Mouse (Mus musculus) heart, embryonic 16.5 days (tissue): ENCODE data around the gene Kdm4b. TPM values are rescaled to one million over a fixed set of nuclear protein-coding genes. Genes with fewer than 3 reads are reported as not detected.

ENCODE experiments used
- ATAC-seq: fragments of 200-750 bp; cut with Nextera tagmentation; replicated peaks from 2 replicates; pipeline ENCODE4 v1.8.0; 2017; ENCODE audit warnings: moderate number of reproducible peaks; ENCODE audit not compliant: insufficient read depth, low FRiP score; ENCODE audit errors: extremely low read depth
- H3K27ac ChIP-seq: fragments of 300-500 bp; sonication (generic); 2 replicates; pipeline ENCODE4 v1.5.1; 2014; ENCODE audit warnings: mild to moderate bottlenecking, low read length, control low read depth, moderate library complexity
- H3K27me3 ChIP-seq: fragments of 300-500 bp; sonication (generic); 2 replicates; pipeline ENCODE4 v1.6.1; 2014; ENCODE audit warnings: low read length, mixed read lengths; ENCODE audit not compliant: control insufficient read depth, insufficient read depth
- H3K36me3 ChIP-seq: fragments of 300-500 bp; sonication (generic); 2 replicates; pipeline ENCODE4 v1.6.1; 2014; ENCODE audit not compliant: control insufficient read depth, insufficient read depth
- H3K4me1 ChIP-seq: fragments of 300-500 bp; sonication (generic); 2 replicates; pipeline ENCODE4 v1.6.1; 2014; ENCODE audit warnings: low read length, mixed read lengths; ENCODE audit not compliant: control insufficient read depth, insufficient read depth
- H3K4me2 ChIP-seq: fragments of 300-500 bp; sonication (generic); 2 replicates; pipeline ENCODE4 v1.6.1; 2014; ENCODE audit warnings: low read depth, mild to moderate bottlenecking, control low read depth, low read length
- H3K4me3 ChIP-seq: fragments of 300-500 bp; sonication (generic); 2 replicates; pipeline ENCODE4 v1.5.1; 2014; ENCODE audit warnings: mild to moderate bottlenecking, control low read depth, low read length
- H3K9ac ChIP-seq: fragments of 300-500 bp; sonication (generic); 2 replicates; pipeline ENCODE4 v1.6.1; 2014; ENCODE audit warnings: low read length, control low read depth
- H3K9me3 ChIP-seq: fragments of 300-500 bp; sonication (generic); replicated peaks from 2 replicates; pipeline ENCODE4 v1.6.1; 2016; ENCODE audit warnings: low read length; ENCODE audit not compliant: control insufficient read depth
- WGBS: fragments of 180-500 bp; shearing (Covaris S2); extraction: QIAGEN DNeasy Blood & Tissue Kit; methylation state at CpG from one replicate; pipeline ENCODE4 v1.1.7; 2014; 5-methylcytosine and 5-hydroxymethylcytosine counted together
- polyA plus RNA-seq: library from polyadenylated mRNA; unstranded; fragments of >200 nt; fragmentation: Nextera tagmentation; extraction: Ambion mirVana; gene quantifications from 2 replicates; pipeline ENCODE4 v1.2.1, GENCODE M21; 2015

Kdm4b gene
- polyA plus RNA-seq, 1 experiment from 2014 or later: 23.8 TPM

DNA sequence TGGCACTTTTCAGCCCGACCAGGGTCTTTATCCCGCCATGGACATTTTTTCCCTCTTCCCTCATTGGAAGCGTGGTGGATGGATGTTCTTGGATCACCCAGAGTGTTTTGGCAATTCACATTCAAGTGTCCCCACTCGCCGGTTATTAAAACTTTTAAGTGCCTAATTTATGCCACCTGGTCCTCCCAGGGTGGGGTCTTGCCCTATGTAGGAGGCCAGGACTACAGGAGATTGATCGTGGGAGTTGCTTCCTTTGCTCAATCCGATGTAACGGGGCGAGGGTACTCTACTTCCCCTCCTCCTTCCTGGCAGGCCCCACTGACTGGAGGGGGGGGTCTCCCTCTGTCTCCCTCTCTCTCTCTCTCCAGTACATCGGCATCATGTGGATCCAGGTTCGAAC is 21.1 kb upstream of the Kdm4b start:
- H3K27me3 ChIP-seq: no peaks in the 10 kb centered on the region
- WGBS: 15% methylated on average over 11 of the region's 11 CpGs
- H3K4me1 ChIP-seq: peaks cover 29% of the 10 kb centered on the region
- peak overlapping the region; percentile 99 for H3K4me2 ChIP-seq
- H3K36me3 ChIP-seq: peaks cover 10% of the 10 kb centered on the region
- peak overlapping the region; percentile 79 for H3K4me3 ChIP-seq
- no peak for ATAC-seq
- H3K9ac ChIP-seq: peak overlapping the region; percentile 77
- no peaks in the 10 kb centered on the region for H3K9me3 ChIP-seq
- no peak overlapping the region for H3K27ac ChIP-seq

DNA sequence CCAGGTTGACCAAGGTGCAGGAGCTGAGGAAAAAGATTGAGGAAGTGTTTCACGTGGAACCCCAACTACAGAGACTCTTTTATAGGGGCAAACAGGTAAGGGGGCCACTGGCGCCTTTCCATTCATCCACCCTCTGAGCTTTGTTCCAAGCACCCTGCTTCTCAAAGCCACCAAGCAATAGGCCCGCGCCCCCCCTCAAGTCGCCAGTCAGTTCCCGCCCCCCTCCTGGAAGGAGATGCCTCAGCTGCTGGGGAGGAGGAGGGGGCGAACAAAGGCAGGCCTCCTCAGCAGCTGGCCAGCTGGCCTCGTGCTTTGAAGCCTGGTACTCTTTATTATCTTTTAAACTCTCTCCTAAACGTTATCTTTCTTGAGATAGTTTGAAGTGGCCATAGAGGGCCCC is 20.7 kb upstream of the Kdm4b start:
- Histone ChIP-seq H3K27ac (no peak overlapping the region), H3K4me1 (peaks cover 29% of the 10 kb centered on the region), H3K4me3 (peak overlapping the region; percentile 79), H3K9ac (peak overlapping the region; percentile 77), H3K4me2 (peak overlapping the region; percentile 99), H3K9me3 (no peaks in the 10 kb centered on the region), H3K27me3 (no peaks in the 10 kb centered on the region), H3K36me3 (peaks cover 10% of the 10 kb centered on the region)
- ATAC-seq: no peak
- WGBS: 34% methylated on average over 9 of the region's 9 CpGs

DNA sequence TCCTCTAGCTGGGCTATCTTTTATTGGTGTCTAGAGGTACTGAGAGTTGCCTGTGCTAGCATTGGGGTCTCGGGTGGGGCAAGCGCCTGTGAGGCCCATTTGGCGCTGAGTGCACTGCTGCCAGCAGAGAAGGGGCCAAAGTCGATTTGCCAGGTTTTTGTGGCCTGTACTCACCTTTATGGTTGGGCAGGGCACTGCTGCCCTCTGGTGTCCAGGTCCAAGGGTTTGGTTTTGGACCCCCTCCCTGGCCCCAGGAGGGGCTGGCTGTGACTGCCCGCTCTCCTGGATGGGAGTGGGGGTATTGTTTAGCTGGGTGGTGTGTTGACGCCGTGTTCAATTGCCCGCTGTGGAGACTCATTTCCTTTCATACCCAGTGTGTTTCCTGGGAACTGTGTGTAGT is 20.0 kb upstream of the Kdm4b start:
- peak overlapping the region; percentile 99 for H3K4me2 ChIP-seq
- H3K4me1 ChIP-seq: peaks cover 29% of the 10 kb centered on the region
- no peak for ATAC-seq
- no peak overlapping the region for H3K27ac ChIP-seq
- H3K36me3 ChIP-seq: peaks cover 16% of the 10 kb centered on the region
- H3K27me3 ChIP-seq: no peaks in the 10 kb centered on the region
- H3K4me3 ChIP-seq: no peak overlapping the region; the same call in 1 of the 2 replicates
- no peak overlapping the region for H3K9ac ChIP-seq
- no peaks in the 10 kb centered on the region for H3K9me3 ChIP-seq
- 53% methylated on average over 8 of the region's 8 CpGs for WGBS

DNA sequence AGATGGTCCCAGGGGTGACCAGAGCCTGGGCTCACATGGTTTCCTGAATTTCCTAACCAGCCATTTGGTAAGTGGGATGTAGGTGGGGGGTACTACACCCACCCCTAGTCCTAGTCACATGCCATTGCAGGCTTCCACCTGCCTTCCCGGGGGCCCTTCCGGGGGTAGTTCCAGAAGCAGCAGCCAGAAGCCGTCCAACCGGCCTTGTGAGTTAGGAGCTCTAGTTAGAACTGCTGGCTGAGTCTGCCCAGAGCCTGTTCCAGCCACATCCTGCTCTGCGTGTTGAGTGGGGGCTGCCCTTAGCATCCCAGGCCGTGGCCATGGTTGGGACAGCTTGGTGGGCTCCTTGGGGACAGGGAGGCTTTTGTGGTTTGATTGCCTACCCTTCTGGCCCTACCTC is 17.8 kb upstream of the Kdm4b start:
- ATAC-seq: no peak
- H3K9ac ChIP-seq: peak overlapping the region; percentile 5; the same call in 1 of the 2 replicates
- H3K9me3 ChIP-seq: no peaks in the 10 kb centered on the region
- WGBS: 64% methylated on average over 6 of the region's 6 CpGs
- H3K4me3 ChIP-seq: no peak overlapping the region
- H3K27me3 ChIP-seq: no peaks in the 10 kb centered on the region
- H3K36me3 ChIP-seq: peaks cover 26% of the 10 kb centered on the region
- peaks cover 20% of the 10 kb centered on the region for H3K4me1 ChIP-seq
- no peak overlapping the region for H3K27ac ChIP-seq
- no peak overlapping the region for H3K4me2 ChIP-seq

DNA sequence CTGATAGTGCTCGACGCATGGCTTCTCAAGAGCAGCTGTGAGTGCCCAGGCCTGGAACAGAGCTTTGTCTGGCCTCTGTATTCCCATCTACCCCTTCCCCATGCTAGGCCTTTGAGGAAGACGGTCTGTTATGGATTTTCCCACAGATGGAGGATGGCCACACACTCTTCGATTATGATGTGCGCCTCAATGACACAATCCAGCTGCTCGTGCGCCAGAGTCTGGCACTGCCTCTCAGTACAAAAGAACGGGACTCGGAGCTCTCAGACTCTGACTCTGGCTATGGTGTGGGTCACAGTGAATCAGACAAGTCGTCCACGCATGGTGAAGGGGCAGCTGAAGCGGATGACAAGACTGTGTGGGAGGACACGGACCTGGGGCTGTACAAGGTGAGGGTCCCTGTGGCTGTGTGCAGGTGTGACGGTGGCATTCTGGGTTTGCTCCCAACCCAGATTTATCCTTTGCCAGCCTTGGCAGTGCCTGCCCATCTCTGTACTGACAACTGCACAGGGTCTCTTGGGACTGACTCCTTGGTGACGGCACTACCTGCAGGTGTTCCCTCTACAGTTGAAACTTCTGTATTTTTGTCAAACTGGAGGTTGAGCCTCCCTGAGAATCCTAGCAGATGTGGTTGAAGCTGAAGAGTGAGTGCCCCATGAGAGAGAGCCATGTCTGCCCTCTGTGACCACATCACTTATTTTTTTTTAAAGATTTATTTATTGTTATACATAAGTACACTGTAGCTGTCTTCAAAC is 16.5 kb upstream of the Kdm4b start:
- ATAC-seq: no peak
- H3K36me3 ChIP-seq: peaks cover 34% of the 10 kb centered on the region
- no peak overlapping the region for H3K27ac ChIP-seq

DNA sequence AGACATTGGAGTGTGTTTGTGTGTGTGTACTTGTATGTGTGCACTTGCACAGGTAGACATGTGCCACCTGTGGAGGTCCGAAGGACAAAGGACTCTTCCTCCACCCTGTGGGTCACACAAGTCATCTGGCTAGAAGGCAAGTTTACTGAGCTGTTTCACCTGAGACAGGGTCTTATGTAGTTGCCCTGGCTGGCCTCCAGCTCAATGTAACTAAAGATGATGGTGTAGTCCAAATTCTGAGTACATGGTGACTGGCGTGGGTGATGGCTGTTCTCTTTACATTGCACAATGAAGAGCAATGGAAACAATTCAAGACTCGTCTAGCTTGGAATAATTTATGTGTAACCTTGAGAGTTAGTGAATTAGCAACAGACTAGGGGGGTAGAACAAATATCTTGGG is 1.4 kb upstream of the Kdm4b start:
- ATAC-seq: no peak
- 72% methylated on average over 3 of the region's 3 CpGs for WGBS
- H3K4me1 ChIP-seq: peaks cover 26% of the 10 kb centered on the region
- no peak overlapping the region for H3K9ac ChIP-seq
- H3K4me3 ChIP-seq: no peak overlapping the region
- H3K36me3 ChIP-seq: peaks cover 21% of the 10 kb centered on the region
- H3K4me2 ChIP-seq: no peak overlapping the region
- H3K9me3 ChIP-seq: no peaks in the 10 kb centered on the region
- no peak overlapping the region for H3K27ac ChIP-seq
- H3K27me3 ChIP-seq: no peaks in the 10 kb centered on the region

More for the DNA sequence above, 16.5 kb upstream of the Kdm4b start:
- 85% methylated on average over 15 of the region's 15 CpGs for WGBS
- Histone ChIP-seq H3K4me2 (no peak overlapping the region), H3K9me3 (no peaks in the 10 kb centered on the region), H3K27me3 (no peaks in the 10 kb centered on the region), H3K9ac (no peak overlapping the region), H3K4me3 (no peak overlapping the region), H3K4me1 (peaks cover 20% of the 10 kb centered on the region)

DNA sequence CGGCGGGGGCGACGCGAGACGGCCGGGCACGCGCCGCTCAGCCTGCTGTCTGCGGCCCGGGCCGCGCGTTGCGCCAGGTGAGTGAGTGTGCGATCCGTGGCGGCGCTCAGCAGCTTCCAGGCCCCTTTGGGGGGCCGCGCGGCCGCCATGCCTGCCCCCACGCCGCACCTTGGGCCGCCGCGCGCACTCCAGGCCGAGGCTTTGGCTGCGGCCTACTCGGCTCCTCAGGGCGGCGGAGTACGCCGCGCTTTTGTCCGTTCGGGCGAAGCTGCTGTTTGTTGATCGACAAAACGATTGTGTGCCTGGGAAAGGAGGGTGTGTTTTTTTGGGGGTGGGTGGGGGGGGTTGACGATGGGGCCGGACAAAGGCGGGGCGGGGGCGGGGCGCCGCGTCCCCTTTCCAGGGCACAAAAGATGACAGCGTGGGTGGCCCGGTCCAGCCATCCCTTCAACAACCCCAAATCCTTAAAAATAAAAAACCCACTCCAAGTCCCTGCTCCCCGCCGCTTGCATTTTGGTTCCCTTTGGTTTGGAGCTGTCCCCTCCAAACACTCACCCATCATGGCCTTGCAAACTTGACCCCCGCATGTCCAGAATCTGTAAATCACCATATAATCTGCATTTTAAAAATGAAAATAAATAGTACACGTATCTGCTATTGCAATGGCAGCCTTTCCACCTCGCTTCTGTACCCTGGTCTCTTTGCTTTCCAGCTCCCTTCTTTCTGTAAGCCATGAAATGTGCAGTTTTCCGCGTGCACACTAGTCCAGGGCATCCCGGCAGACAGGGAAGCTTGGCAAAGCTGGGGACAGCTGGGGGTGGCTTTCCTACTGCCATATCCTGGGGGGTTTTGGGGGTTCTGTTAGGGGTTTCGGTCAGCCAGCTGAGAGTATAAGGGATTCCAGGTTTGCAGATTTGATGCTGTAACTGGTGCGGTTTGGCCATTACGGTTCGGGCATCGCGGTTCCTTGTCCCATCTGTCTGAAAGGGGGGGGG is 588 bp downstream of the Kdm4b start:
- H3K4me1 ChIP-seq: peaks cover 44% of the 10 kb centered on the region
- H3K4me2 ChIP-seq: peak overlapping the region; percentile 96
- H3K9ac ChIP-seq: peak overlapping the region; percentile 89
- 2% methylated on average over 63 of the region's 67 CpGs for WGBS
- no peaks in the 10 kb centered on the region for H3K9me3 ChIP-seq
- peak; percentile 35 for ATAC-seq
- peak overlapping the region; percentile 93 for H3K27ac ChIP-seq
- no peaks in the 10 kb centered on the region for H3K27me3 ChIP-seq
- H3K36me3 ChIP-seq: peaks cover 9% of the 10 kb centered on the region
- peak overlapping the region; percentile 79 for H3K4me3 ChIP-seq

DNA sequence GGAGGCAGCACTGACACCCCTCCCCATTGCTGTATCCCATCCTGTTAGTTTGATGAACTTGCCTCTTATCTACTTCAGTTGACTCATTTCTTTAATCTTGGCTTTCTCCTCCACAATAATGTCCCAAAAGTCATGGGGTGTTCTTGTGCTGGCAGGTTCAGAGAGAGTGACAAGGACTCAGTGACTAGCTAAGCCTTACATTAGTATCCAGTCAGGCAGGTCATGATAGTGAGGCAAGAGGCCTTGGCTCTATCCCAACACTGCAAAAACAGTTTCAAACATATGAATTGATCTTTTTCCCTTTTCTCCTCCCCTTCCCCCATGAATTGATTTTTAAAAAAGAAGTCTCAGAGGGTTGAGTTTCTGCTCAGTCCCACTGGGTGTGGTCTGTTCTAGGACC is 3.4 kb downstream of the Kdm4b start:
- Histone ChIP-seq H3K4me2 (no peak overlapping the region), H3K4me3 (no peak overlapping the region), H3K27ac (no peak overlapping the region), H3K4me1 (peaks cover 49% of the 10 kb centered on the region), H3K9ac (no peak overlapping the region), H3K27me3 (no peaks in the 10 kb centered on the region), H3K9me3 (no peaks in the 10 kb centered on the region), H3K36me3 (no peaks in the 10 kb centered on the region)
- ATAC-seq: no peak

DNA sequence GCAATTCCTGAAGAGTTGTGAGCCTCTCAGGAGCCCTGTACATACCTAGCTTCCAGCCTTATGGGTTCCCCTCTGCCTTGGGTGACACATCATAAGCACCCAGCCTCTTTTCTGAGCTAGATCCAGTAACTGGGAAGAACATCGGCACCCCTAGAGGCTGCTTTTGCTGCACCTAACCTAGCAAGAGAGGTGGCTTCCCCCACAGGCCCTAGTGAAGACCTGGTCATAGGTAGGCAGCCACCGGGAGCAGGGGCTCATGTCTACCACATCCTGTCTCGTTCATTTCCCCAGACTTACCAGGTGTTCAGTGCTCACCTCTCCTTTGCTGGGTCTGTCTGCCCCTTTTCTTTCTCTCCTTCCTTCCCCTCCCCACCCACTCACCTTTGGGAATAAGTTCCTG is 4.5 kb downstream of the Kdm4b start:
- H3K4me1 ChIP-seq: peaks cover 47% of the 10 kb centered on the region
- WGBS: 73% methylated on average over 3 of the region's 3 CpGs
- no peaks in the 10 kb centered on the region for H3K9me3 ChIP-seq
- H3K36me3 ChIP-seq: no peaks in the 10 kb centered on the region
- H3K4me2 ChIP-seq: no peak overlapping the region
- ATAC-seq: no peak
- H3K27ac ChIP-seq: peak overlapping the region; percentile 7; the same call in 1 of the 2 replicates
- H3K9ac ChIP-seq: no peak overlapping the region
- no peak overlapping the region for H3K4me3 ChIP-seq
- no peaks in the 10 kb centered on the region for H3K27me3 ChIP-seq
